Mouse (Mus musculus): ENCODE measurements around the gene Mroh2a.

Gene Mroh2a

GRCm38 (mm10) chr1:88226670-88227379 is at the start of gene Mroh2a:
Gene Mroh2a, plus strand, starts transcription at chr1:88226986.
- in situ Hi-C loops (cut with MboI, MseI) = no loop called here

- in situ Hi-C loops (cut with MboI, MseI) = loop anchor here (10.0 to 25.0 kb wide), 2 partner anchors 1435 to 2008 kb away; no protein-coding TSS in a partner anchor
Measured at GRCm38 (mm10) chr1:88179657-88180056, 47.1 kb upstream of the Mroh2a start.

- in situ Hi-C loops (cut with MboI, MseI) = loop anchor here (10.0 to 25.0 kb wide), 2 partner anchors 1428 to 2001 kb away; no protein-coding TSS in a partner anchor
Measured at GRCm38 (mm10) chr1:88186325-88186935, 40.4 kb upstream of the Mroh2a start.

GRCm38 (mm10) chr1:88192136-88192535 is 34.6 kb upstream of the Mroh2a start:
- in situ Hi-C loops (cut with MboI, MseI) = loop anchor here (5.0 to 25.0 kb wide), 2 partner anchors 460 to 1995 kb away; no protein-coding TSS in a partner anchor

- in situ Hi-C loops (cut with MboI, MseI) = loop anchor here (25.0 kb wide), 1 partner anchor 1992 kb away; no protein-coding TSS in a partner anchor
Measured at GRCm38 (mm10) chr1:88195687-88196086, 31.1 kb upstream of the Mroh2a start.

GRCm38 (mm10) chr1:88197443-88197842 is 29.3 kb upstream of the Mroh2a start:
- in situ Hi-C loops (cut with MboI, MseI) = loop anchor here (25.0 kb wide), 1 partner anchor 1990 kb away; no protein-coding TSS in a partner anchor

GRCm38 (mm10) chr1:88199996-88200395 is 26.8 kb upstream of the Mroh2a start:
- in situ Hi-C loops (cut with MboI, MseI) = loop anchor here (25.0 kb wide), 1 partner anchor 1987 kb away; no protein-coding TSS in a partner anchor

GRCm38 (mm10) chr1:88200456-88200855 is 26.3 kb upstream of the Mroh2a start, which contains the start of gene Ugt1a2:
Gene Ugt1a2, plus strand, starts transcription at chr1:88200601.
- in situ Hi-C loops (cut with MboI, MseI) = no loop called here

- in situ Hi-C loops (cut with MboI, MseI) = loop anchor here (5.0 kb wide), 1 partner anchor 378 kb away; no protein-coding TSS in a partner anchor
Measured at GRCm38 (mm10) chr1:88205294-88205922, 21.4 kb upstream of the Mroh2a start, which contains the start of gene Dnajb3. Gene Dnajb3, minus strand, starts transcription at chr1:88205782.

- in situ Hi-C loops (cut with MboI, MseI) = loop anchor here (5.0 kb wide), 1 partner anchor 380 kb away; no protein-coding TSS in a partner anchor
Measured at GRCm38 (mm10) chr1:88206843-88207479, 19.8 kb upstream of the Mroh2a start.

GRCm38 (mm10) chr1:88211812-88212211 is 15.0 kb upstream of the Mroh2a start, which contains the start of gene Ugt1a1:
Gene Ugt1a1, plus strand, starts transcription at chr1:88211959.
- in situ Hi-C loops (cut with MboI, MseI) = no loop called here

GRCm38 (mm10) chr1:88212341-88213045 is 14.3 kb upstream of the Mroh2a start:
- in situ Hi-C loops (cut with MboI, MseI) = no loop called here

GRCm38 (mm10) chr1:88213061-88213460 is 13.7 kb upstream of the Mroh2a start:
- in situ Hi-C loops (cut with MboI, MseI) = no loop called here

GRCm38 (mm10) chr1:88213766-88214461 is 12.9 kb upstream of the Mroh2a start:
- in situ Hi-C loops (cut with MboI, MseI) = no loop called here

- in situ Hi-C loops (cut with MboI, MseI) = no loop called here
Measured at GRCm38 (mm10) chr1:88214462-88214952, 12.3 kb upstream of the Mroh2a start.

- in situ Hi-C loops (cut with MboI, MseI) = no loop called here
Measured at GRCm38 (mm10) chr1:88215466-88216380, 11.1 kb upstream of the Mroh2a start.

GRCm38 (mm10) chr1:88216551-88216950 is 10.2 kb upstream of the Mroh2a start:
- in situ Hi-C loops (cut with MboI, MseI) = no loop called here

GRCm38 (mm10) chr1:88217144-88217543 is 9.6 kb upstream of the Mroh2a start:
- in situ Hi-C loops (cut with MboI, MseI) = no loop called here

GRCm38 (mm10) chr1:88217576-88217975 is 9.2 kb upstream of the Mroh2a start:
- in situ Hi-C loops (cut with MboI, MseI) = no loop called here

All from T-helper 1 cell (primary cell).